Comparison of ENCODE assay signal across 9 mouse cellular contexts in the genomic region with DNA sequence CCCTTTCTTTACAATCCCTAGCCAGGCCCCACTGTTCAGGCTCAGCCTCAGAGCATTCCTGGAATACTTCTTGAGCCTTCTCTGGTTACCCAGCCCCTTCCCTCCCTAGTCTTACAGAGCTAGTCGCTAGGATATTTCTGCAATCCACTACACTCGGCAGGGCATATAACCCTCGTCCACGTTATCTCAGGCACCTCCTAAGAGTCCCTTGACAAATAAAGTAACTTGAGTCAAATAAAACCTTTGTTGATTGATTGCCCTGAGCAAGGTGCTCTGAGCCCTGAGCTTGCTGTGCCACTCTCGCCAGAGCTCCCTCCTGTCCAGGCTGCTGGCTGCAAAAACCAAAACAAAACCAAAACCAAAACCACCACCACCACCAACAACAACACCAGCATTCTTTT. TPM values are rescaled to one million over a fixed set of nuclear protein-coding genes. Genes with fewer than 3 reads are reported as not detected.
DNase-seq lines count a peak whose midpoint lies in the region; ATAC-seq and TF ChIP-seq lines count a peak whose summit lies in the region.
"Had no signal": no experiment of that assay in that cellular context is flagged by ENCODE, and none has a peak within 500 bp of the region (broad histone marks: within the 10 kb centered on the region; RNA-seq: fewer than 3 reads in every experiment).

No protein-coding gene starts in this region.

- TF ChIP-seq CTCF in hindbrain, postnatal 0 days (IDR thresholded peaks at IDR 0.05; ENCODE audit: low read depth), result no peak
- no peak for TF ChIP-seq CTCF in lung, embryonic 14.5 days (IDR thresholded peaks at IDR 0.05; ENCODE audit: low read depth)

- WGBS in hindbrain, postnatal 0 days, result 14% methylated on average over 5 of the region's 5 CpGs
- WGBS in lung, embryonic 14.5 days, result 5% methylated on average over 5 of the region's 5 CpGs

- no peaks in the 10 kb centered on the region for H3K27me3 ChIP-seq in hindbrain, postnatal 0 days (ENCODE audit: insufficient read depth, low read length)
- no peaks in the 10 kb centered on the region for H3K27me3 ChIP-seq in lung, embryonic 14.5 days (ENCODE audit: insufficient read depth, low read length)

- H3K27ac ChIP-seq in hindbrain, postnatal 0 days, result 0 out of 2 replicates have a peak overlapping the region, but pooled peaks have one; percentile 11
- peak overlapping the region; percentile 82 for H3K27ac ChIP-seq in lung, embryonic 14.5 days (ENCODE audit: low read depth)

- peaks cover 8% of the 10 kb centered on the region; the same call in 1 of the 2 replicates for H3K4me1 ChIP-seq in hindbrain, postnatal 0 days (ENCODE audit: insufficient read depth, low read length)
- peaks cover 57% of the 10 kb centered on the region for H3K4me1 ChIP-seq in lung, embryonic 14.5 days (ENCODE audit: insufficient read depth)

- no peaks in the 10 kb centered on the region for H3K9me3 ChIP-seq in hindbrain, postnatal 0 days (ENCODE audit: low read length)
- H3K9me3 ChIP-seq in lung, embryonic 14.5 days (ENCODE audit: low read depth, low read length), result no peaks in the 10 kb centered on the region

- no peak overlapping the region for H3K4me2 ChIP-seq in hindbrain, postnatal 0 days (ENCODE audit: low read depth, low read length)
- peak overlapping the region; percentile 38 for H3K4me2 ChIP-seq in lung, embryonic 14.5 days

- H3K9ac ChIP-seq in hindbrain, postnatal 0 days (replicated peaks; ENCODE audit: low read length), result no peak overlapping the region
- H3K9ac ChIP-seq in lung, embryonic 14.5 days, result no peak overlapping the region

- H3K36me3 ChIP-seq in hindbrain, postnatal 0 days (ENCODE audit: insufficient read depth, low read length), result no peaks in the 10 kb centered on the region
- H3K36me3 ChIP-seq in lung, embryonic 14.5 days (ENCODE audit: insufficient read depth), result no peaks in the 10 kb centered on the region

- H3K4me3 ChIP-seq in hindbrain, postnatal 0 days (ENCODE audit: low read length), result no peak overlapping the region
- no peak overlapping the region for H3K4me3 ChIP-seq in lung, embryonic 14.5 days (ENCODE audit: low read depth, low read length)

- no peak for ATAC-seq in hindbrain, postnatal 0 days
- ATAC-seq in lung, embryonic 14.5 days (ENCODE audit: insufficient read depth), result peak; percentile 64

- peak; percentile 70 for DNase-seq in NIH3T3 (ENCODE audit: low read depth)
- DNase-seq in embryo, embryonic 9.5 days (ENCODE audit: extremely low spot score), result peak; percentile 65
- peak; percentile 20 for DNase-seq in hindbrain, postnatal 0 days (ENCODE audit: low spot score)
- peak; percentile 81 for DNase-seq in lung, embryonic 14.5 days
- DNase-seq in yolk sac, embryonic 10.5 days (ENCODE audit: low spot score), result peak; percentile 66
- DNase-seq in thymus, postnatal 36 days, result no peak
- no peak for DNase-seq in adrenal gland, postnatal 25 days
- no peak for DNase-seq in thymus, postnatal 4 days

RNA-seq across cellular contexts. Expression of a gene that starts 37.0 kb away (rescaled TPM):
- total RNA-seq in hindbrain, postnatal 0 days (2014; rRNA removed), result 1.8 and 7.2 TPM in 2 replicates
- 1.6 and 2.8 TPM in 2 replicates for polyA plus RNA-seq in hindbrain, postnatal 0 days (2015; fragmentation: Nextera tagmentation; extraction: Ambion mirVana)
- not detected in 2 replicates for polyA plus RNA-seq in lung, embryonic 14.5 days (2014; fragmentation: Nextera tagmentation; extraction: Ambion mirVana)
- not detected in 2 replicates for total RNA-seq in adrenal gland, postnatal 25 days (2021)
- polyA plus RNA-seq: spleen, adult 2 months had no signal

Comparison
In these comparisons a context has a peak if more than half of its experiments do, and no peak if none do; other contexts are left out.
1. DNase-seq: peak in NIH3T3 (single experiment), embryo, embryonic 9.5 days (single experiment), hindbrain, postnatal 0 days (single experiment), lung, embryonic 14.5 days (single experiment) and yolk sac, embryonic 10.5 days (single experiment); none in thymus, postnatal 36 days (0 of 2), adrenal gland, postnatal 25 days (single experiment) and thymus, postnatal 4 days (single experiment).